Mouse (Mus musculus) myocyte (in vitro differentiated cells): ENCODE results near the gene Coa7.

Source experiments
- CEBPB ChIP-seq: IDR thresholded peaks from 2 replicates; pipeline ENCODE4 v1.6.1; 2011; ENCODE audit warnings: mild to moderate bottlenecking, moderate library complexity; ENCODE audit not compliant: poor library complexity, insufficient read depth, severe bottlenecking
- MAX ChIP-seq: IDR thresholded peaks from one replicate; pipeline ENCODE4 v1.6.1; 2011; ENCODE audit warnings: low read depth, mild to moderate bottlenecking, control low read depth
- POLR2A ChIP-seq: IDR thresholded peaks from one replicate; pipeline ENCODE4 v1.6.1; 2011; ENCODE audit warnings: low read depth, mild to moderate bottlenecking, control low read depth, moderate library complexity; ENCODE audit not compliant: insufficient read length
- USF1 ChIP-seq: IDR thresholded peaks from one replicate; pipeline ENCODE4 v1.6.1; 2011; ENCODE audit warnings: low read depth, mild to moderate bottlenecking, control low read depth, moderate library complexity

GRCm38 (mm10) chr4:108380146-108380545, 52.2 kb downstream of the Coa7 start:
- TF ChIP-seq POLR2A (no peak), USF1 (no peak), MAX (no peak), CEBPB (peak; percentile 97)
